Mouse (Mus musculus): ENCODE results near the gene Bcl9l.
A peak's percentile ranks its signal among the peaks of the same experiment; 100 is the strongest.
"Not testable (repeated sequence)": the region's sequence is repeated elsewhere in the genome, so short reads cannot be mapped to it uniquely, and the experiment has no call there.

Gene Bcl9l

DNA sequence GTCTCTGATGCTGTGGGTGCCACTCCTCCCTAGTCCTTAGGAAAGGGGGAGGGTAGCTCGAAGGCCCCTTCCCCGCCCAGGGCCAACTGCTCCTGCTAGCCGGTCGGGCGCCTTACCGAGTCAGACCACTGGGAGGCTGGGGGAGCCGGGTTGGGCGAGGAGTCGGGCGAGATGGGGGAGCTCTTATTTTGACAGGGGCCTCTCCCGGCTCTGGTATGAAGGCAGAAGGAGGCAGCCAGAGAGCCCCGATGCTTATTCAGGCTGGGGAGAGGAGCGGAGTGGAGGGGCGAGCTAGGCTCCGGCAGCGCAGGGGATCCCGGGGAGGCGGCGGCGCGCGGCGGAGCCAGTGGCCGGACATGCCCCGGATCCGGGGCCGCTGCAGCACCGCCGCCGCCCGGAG lies at the start of gene Bcl9l:
TSS of gene Bcl9l (plus strand) at position 274 of the 400 bp plus-strand sequence.
- DNase-seq = peak; percentile 96

- no peak for DNase-seq
Measured at GRCm38 (mm10) chr9:44435747-44436146, 46.9 kb upstream of the Bcl9l start.

DNA sequence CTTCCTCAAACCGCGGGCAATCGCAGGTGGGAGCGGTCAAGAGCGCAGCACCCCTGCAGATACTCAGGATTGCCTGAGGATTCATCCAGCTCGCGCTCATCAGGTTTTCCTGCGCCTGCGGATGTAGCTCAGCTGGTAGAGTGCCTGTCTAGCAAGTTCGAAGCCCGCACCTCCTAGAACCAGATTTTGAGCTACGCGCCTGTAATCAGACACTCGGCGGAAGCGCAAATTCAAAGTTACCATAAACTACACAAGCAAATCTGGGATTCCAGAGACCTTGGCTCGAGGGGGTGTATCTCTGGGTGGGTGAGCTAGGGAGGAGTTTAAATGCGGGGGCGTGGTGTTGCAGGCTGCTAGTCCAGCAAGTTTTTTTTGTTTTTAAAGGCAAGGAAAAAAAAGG lies 41.7 kb upstream of the Bcl9l start, which contains the start of gene Foxr1:
TSS of gene Foxr1 (minus strand) at position 176 of the 400 bp plus-strand sequence.
- DNase-seq = no peak

GRCm38 (mm10) chr9:44444402-44445025 lies 38.1 kb upstream of the Bcl9l start:
- not testable (repeated sequence) for DNase-seq

DNA sequence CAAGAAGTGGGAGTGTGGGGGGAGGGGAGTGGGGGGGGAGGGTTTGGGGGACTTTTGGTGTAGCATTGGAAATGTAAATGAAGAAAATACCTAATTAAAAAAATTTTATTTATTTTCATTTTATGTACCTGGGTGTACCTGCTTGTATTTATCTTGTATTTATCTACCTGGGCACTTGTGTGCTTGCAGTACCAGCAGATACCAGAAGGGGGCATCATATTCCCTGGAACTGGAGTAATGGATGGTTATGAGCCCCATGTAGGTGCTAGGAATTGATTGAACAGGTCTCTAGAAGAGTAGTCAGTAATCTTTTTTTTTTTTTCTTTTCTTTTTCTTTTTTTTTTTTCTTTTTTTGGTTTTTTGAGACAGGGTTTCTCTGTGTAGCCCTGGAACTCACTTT lies 32.2 kb upstream of the Bcl9l start:
- no peak for DNase-seq

DNA sequence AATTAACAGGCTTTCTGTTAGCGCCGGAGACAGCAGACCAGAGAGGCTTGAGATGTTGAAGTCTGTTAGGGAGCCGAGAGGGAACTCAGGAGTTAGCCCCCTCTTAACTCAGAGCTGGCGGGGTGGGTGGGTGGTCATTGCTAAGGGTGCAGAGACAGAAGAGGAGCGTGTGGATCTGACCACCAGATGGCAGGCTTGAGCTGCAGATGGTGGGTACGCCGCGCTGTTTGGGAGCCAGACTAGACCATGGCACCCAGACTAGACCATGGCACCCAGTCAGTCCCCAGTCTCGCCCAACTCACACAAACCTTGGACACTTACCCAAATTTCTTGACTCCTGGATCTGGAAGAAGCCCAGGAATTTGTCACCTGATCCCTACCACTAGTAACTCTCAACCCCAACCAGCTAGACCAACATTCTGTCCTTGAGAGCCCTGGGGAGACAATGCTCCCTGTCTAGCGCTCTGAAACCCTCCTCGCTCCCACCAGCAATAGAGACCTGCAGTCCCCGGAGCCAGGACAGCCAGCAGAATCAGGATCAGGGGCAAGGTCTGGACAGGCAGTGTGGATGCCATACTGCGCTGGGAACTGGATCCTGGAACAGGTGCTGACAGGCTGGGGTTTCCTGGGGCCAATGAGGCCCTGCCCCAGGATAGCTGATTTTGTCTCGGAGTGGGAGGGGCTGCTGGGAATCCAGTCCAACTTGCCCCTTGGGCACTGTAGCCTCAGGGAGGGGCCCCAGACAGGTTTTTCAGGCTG lies 28.3 kb upstream of the Bcl9l start:
- DNase-seq = peak; percentile 87

- no peak for DNase-seq
Measured at GRCm38 (mm10) chr9:44454891-44455220, 27.8 kb upstream of the Bcl9l start, which contains the start of gene Upk2. Gene Upk2, minus strand, starts transcription at chr9:44454976.

GRCm38 (mm10) chr9:44457035-44457742 lies 25.4 kb upstream of the Bcl9l start:
- no peak for DNase-seq

DNA sequence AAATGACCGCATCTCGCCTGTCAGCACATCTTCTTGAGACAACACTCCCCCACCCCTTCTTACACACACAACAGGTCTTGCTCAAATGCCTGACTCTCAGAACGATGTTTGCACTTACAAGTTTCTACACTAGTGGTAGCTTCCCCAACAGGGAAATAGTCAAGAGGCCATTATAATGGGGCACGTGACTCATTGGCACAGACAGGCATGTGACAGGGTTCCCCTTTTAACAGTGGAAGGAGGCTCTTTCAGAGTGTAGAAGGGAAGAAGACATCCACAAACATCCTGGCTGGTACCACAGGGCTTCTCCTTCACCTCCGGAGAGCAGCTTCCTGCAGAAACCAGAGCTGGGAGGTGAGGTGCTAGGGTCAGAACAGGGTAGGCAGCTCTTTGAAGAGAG lies 20.7 kb upstream of the Bcl9l start:
- no peak for DNase-seq

DNA sequence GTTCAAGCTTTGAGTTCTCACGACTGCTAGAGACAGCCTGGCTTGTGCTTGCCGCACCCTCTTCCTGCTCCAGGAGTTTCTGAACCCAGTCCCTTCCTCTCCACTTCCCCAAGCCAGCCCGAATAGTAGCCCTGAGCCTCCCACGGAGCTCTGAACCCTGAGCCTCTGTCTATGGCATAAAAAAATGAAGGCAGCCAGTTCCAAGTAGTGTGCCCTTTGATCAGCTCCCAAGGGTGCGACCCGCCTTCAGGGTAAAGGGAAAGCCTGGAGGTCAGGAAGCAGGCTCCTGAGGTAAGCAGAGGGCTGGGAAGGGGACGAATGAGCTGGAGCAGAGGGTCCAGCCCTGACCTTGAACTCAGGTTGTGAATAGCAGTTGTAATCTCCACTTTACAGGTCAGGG lies 14.4 kb upstream of the Bcl9l start:
- DNase-seq = peak; percentile 43

DNA sequence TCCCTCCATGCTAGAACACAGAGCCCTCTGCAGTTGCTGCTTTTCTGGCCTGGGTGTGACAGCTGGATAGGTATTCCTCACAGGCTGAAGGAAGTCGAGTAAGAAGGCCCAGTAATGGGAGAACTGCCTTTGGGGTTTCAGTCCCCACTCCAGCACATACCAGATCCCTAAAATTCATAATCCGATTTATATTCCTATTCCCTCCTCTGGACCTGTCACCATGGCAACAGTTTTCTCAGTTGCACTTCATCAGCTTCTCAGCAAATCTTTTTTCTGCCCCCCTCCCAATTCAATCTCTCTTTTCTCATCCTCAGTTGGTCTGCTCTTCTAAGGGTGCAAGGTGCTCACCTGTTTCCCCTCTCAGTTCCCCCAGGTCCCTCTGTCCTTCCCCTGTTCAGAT lies 13.8 kb upstream of the Bcl9l start:
- no peak for DNase-seq

GRCm38 (mm10) chr9:44473184-44473583 lies 9.4 kb upstream of the Bcl9l start:
- DNase-seq = no peak

DNA sequence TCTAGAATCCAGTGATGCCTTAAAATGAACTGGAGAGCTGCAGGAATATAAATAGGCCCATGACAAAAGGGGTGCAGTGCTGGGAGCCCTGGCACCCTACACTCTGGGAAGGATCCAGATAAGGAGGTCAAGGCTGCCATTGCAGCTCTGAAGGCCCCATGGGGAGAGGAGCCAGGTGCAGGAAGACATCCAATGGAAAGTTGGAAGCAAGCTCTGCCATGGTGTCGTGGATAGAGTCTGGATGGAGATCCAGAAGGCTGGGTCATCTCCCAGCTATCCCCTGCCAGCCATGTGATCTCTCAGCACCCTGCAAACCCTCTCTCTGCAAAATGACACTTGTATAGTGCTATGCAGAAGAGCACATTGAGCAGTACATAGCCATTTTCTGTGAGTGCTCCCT lies 8.3 kb upstream of the Bcl9l start:
- DNase-seq = no peak

DNA sequence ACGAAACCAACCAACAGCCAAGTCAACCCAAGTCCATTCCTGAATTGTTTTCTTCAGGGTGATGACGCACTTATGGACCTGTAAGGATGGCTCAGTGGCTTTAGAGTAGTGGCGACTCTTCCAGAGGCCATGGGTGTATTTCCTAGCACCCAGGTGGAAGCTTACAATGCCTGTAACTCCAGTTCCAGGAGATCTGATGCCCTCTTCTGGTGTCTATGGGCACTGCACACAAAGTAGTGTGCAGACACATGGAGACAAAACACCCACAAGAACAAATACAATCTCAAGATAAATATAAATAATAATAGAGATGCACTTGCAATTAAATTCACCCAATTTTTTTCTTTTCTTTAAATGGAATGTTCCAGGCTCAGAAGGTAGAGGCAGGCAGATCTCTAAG lies 6.7 kb upstream of the Bcl9l start:
- DNase-seq = no peak

GRCm38 (mm10) chr9:44477339-44478228 lies 5.0 kb upstream of the Bcl9l start:
- DNase-seq = peak; percentile 86

DNA sequence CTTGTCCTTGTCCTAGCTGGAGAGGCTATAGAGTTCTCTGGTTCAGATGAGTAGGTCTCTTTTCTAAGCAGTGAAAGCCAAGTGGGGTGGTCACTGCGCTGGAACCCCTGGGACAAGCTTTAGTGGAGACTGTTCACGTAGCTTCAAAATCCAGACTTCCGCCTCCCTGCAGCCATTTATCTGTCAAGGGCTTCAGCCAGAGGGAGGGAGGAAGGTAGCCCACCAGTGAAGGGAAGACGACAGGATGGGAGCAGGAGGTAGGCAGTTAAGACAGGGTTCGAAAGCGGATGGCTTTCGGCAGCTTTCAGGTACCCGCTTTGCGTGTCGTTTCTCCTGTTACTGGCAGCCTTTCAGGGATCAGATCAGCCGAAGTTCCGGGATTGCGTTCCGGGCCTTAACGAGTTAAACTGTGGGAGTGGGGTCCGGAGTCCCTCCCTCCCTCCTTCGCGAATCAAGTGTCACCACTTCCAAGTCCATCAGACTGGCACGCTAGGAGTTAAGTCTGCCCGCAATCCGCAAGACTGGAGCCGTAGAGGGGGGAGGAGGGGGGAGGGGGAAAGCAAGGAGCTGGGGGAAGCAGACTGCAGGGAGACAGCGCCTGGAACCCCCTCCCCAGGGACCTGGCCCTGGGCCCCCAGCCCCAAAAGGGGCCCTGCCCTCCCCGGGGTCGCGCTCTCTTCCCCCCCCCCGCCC lies 4.2 kb upstream of the Bcl9l start:
- peak; percentile 86 for DNase-seq

- DNase-seq = peak; percentile 93
Measured at GRCm38 (mm10) chr9:44478959-44479605, 3.5 kb upstream of the Bcl9l start.

- DNase-seq = peak; percentile 92
Measured at GRCm38 (mm10) chr9:44479628-44480428, 2.8 kb upstream of the Bcl9l start.

- no peak for DNase-seq
Measured at GRCm38 (mm10) chr9:44482112-44482511, 513 bp upstream of the Bcl9l start.

GRCm38 (mm10) chr9:44483041-44483509 lies 450 bp downstream of the Bcl9l start:
- no peak for DNase-seq

Measured in kidney, postnatal 14 days (tissue).